Mouse (Mus musculus): ENCODE measurements around the gene A930033H14Rik. TPM values are rescaled to one million over a fixed set of nuclear protein-coding genes. Genes with fewer than 3 reads are reported as not detected.

The A930033H14Rik gene
- polyA plus RNA-seq, 1 experiment, result 1.4 TPM

GRCm38 (mm10) chr10:69246762-69247161 is 33.9 kb upstream of the A930033H14Rik start:
- H3K4me1 ChIP-seq (ENCODE audit: control insufficient read depth, insufficient read depth, low read length), result peaks cover 16% of the 10 kb centered on the region
- H3K27me3 ChIP-seq (ENCODE audit: control insufficient read depth, insufficient read depth, low read length), result no peaks in the 10 kb centered on the region
- H3K27ac ChIP-seq (ENCODE audit: control insufficient read depth, insufficient read depth, low read depth, low read length), result no peak overlapping the region
- no peak overlapping the region for H3K4me3 ChIP-seq (ENCODE audit: control insufficient read depth, low read depth, low read length)
- no peak for TF ChIP-seq CTCF (IDR thresholded peaks at IDR 0.05; ENCODE audit: control insufficient read depth, insufficient read depth, insufficient replicate concordance, low read depth, low read length)
- no peak for TF ChIP-seq POLR2A (IDR thresholded peaks at IDR 0.05; ENCODE audit: control insufficient read depth, low read depth, low read length)
- H3K36me3 ChIP-seq (ENCODE audit: control insufficient read depth, insufficient read depth, low read length), result no peaks in the 10 kb centered on the region

GRCm38 (mm10) chr10:69245906-69246668 is 33.2 kb upstream of the A930033H14Rik start:
- Histone ChIP-seq H3K27ac (ENCODE audit: control insufficient read depth, insufficient read depth, low read depth, low read length) (no peak overlapping the region), H3K4me1 (ENCODE audit: control insufficient read depth, insufficient read depth, low read length) (peaks cover 16% of the 10 kb centered on the region), H3K27me3 (ENCODE audit: control insufficient read depth, insufficient read depth, low read length) (no peaks in the 10 kb centered on the region), H3K36me3 (ENCODE audit: control insufficient read depth, insufficient read depth, low read length) (no peaks in the 10 kb centered on the region), H3K4me3 (ENCODE audit: control insufficient read depth, low read depth, low read length) (no peak overlapping the region)
- TF ChIP-seq CTCF (IDR thresholded peaks at IDR 0.05; ENCODE audit: control insufficient read depth, insufficient read depth, insufficient replicate concordance, low read depth, low read length), result no peak
- TF ChIP-seq POLR2A (IDR thresholded peaks at IDR 0.05; ENCODE audit: control insufficient read depth, low read depth, low read length), result no peak

- Histone ChIP-seq H3K4me3 (ENCODE audit: control insufficient read depth, low read depth, low read length) (no peak overlapping the region), H3K4me1 (ENCODE audit: control insufficient read depth, insufficient read depth, low read length) (peaks cover 16% of the 10 kb centered on the region), H3K27me3 (ENCODE audit: control insufficient read depth, insufficient read depth, low read length) (no peaks in the 10 kb centered on the region), H3K27ac (ENCODE audit: control insufficient read depth, insufficient read depth, low read depth, low read length) (no peak overlapping the region), H3K36me3 (ENCODE audit: control insufficient read depth, insufficient read depth, low read length) (no peaks in the 10 kb centered on the region)
- TF ChIP-seq POLR2A (IDR thresholded peaks at IDR 0.05; ENCODE audit: control insufficient read depth, low read depth, low read length), result no peak
- no peak for TF ChIP-seq CTCF (IDR thresholded peaks at IDR 0.05; ENCODE audit: control insufficient read depth, insufficient read depth, insufficient replicate concordance, low read depth, low read length)
Observed at GRCm38 (mm10) chr10:69245151-69245550, 32.3 kb upstream of the A930033H14Rik start.

- TF ChIP-seq CTCF (IDR thresholded peaks at IDR 0.05; ENCODE audit: control insufficient read depth, insufficient read depth, insufficient replicate concordance, low read depth, low read length), result no peak
- no peak for TF ChIP-seq POLR2A (IDR thresholded peaks at IDR 0.05; ENCODE audit: control insufficient read depth, low read depth, low read length)
- Histone ChIP-seq H3K4me1 (ENCODE audit: control insufficient read depth, insufficient read depth, low read length) (peaks cover 11% of the 10 kb centered on the region), H3K4me3 (ENCODE audit: control insufficient read depth, low read depth, low read length) (no peak overlapping the region), H3K27ac (ENCODE audit: control insufficient read depth, insufficient read depth, low read depth, low read length) (no peak overlapping the region), H3K36me3 (ENCODE audit: control insufficient read depth, insufficient read depth, low read length) (no peaks in the 10 kb centered on the region), H3K27me3 (ENCODE audit: control insufficient read depth, insufficient read depth, low read length) (no peaks in the 10 kb centered on the region)
Observed at GRCm38 (mm10) chr10:69240530-69240929, 27.6 kb upstream of the A930033H14Rik start.

GRCm38 (mm10) chr10:69238311-69238710 is 25.4 kb upstream of the A930033H14Rik start:
- no peaks in the 10 kb centered on the region for H3K27me3 ChIP-seq (ENCODE audit: control insufficient read depth, insufficient read depth, low read length)
- TF ChIP-seq POLR2A (IDR thresholded peaks at IDR 0.05; ENCODE audit: control insufficient read depth, low read depth, low read length) (no peak), CTCF (IDR thresholded peaks at IDR 0.05; ENCODE audit: control insufficient read depth, insufficient read depth, insufficient replicate concordance, low read depth, low read length) (no peak)

GRCm38 (mm10) chr10:69237781-69238180 is 24.9 kb upstream of the A930033H14Rik start:
- Histone ChIP-seq H3K27ac (ENCODE audit: control insufficient read depth, insufficient read depth, low read depth, low read length) (no peak overlapping the region), H3K4me1 (ENCODE audit: control insufficient read depth, insufficient read depth, low read length) (peaks cover 8% of the 10 kb centered on the region), H3K36me3 (ENCODE audit: control insufficient read depth, insufficient read depth, low read length) (no peaks in the 10 kb centered on the region), H3K27me3 (ENCODE audit: control insufficient read depth, insufficient read depth, low read length) (no peaks in the 10 kb centered on the region), H3K4me3 (ENCODE audit: control insufficient read depth, low read depth, low read length) (no peak overlapping the region)
- TF ChIP-seq POLR2A (IDR thresholded peaks at IDR 0.05; ENCODE audit: control insufficient read depth, low read depth, low read length) (no peak), CTCF (IDR thresholded peaks at IDR 0.05; ENCODE audit: control insufficient read depth, insufficient read depth, insufficient replicate concordance, low read depth, low read length) (no peak)

More at GRCm38 (mm10) chr10:69238311-69238710, 25.4 kb upstream of the A930033H14Rik start:
- Histone ChIP-seq H3K36me3 (ENCODE audit: control insufficient read depth, insufficient read depth, low read length) (no peaks in the 10 kb centered on the region), H3K27ac (ENCODE audit: control insufficient read depth, insufficient read depth, low read depth, low read length) (no peak overlapping the region), H3K4me1 (ENCODE audit: control insufficient read depth, insufficient read depth, low read length) (peaks cover 11% of the 10 kb centered on the region), H3K4me3 (ENCODE audit: control insufficient read depth, low read depth, low read length) (no peak overlapping the region)

GRCm38 (mm10) chr10:69237185-69237584 is 24.3 kb upstream of the A930033H14Rik start:
- Histone ChIP-seq H3K36me3 (ENCODE audit: control insufficient read depth, insufficient read depth, low read length) (no peaks in the 10 kb centered on the region), H3K4me1 (ENCODE audit: control insufficient read depth, insufficient read depth, low read length) (peaks cover 8% of the 10 kb centered on the region)
- TF ChIP-seq CTCF (IDR thresholded peaks at IDR 0.05; ENCODE audit: control insufficient read depth, insufficient read depth, insufficient replicate concordance, low read depth, low read length), result no peak
- no peak for TF ChIP-seq POLR2A (IDR thresholded peaks at IDR 0.05; ENCODE audit: control insufficient read depth, low read depth, low read length)

More at GRCm38 (mm10) chr10:69237185-69237584, 24.3 kb upstream of the A930033H14Rik start:
- Histone ChIP-seq H3K27ac (ENCODE audit: control insufficient read depth, insufficient read depth, low read depth, low read length) (no peak overlapping the region; the same call in 1 of the 2 replicates), H3K4me3 (ENCODE audit: control insufficient read depth, low read depth, low read length) (no peak overlapping the region), H3K27me3 (ENCODE audit: control insufficient read depth, insufficient read depth, low read length) (no peaks in the 10 kb centered on the region)
